Mouse (Mus musculus): ENCODE measurements around the gene Phactr4.

GRCm38 (mm10) chr4:132421556-132421922, 750 bp downstream of the Phactr4 start:
- TF ChIP-seq POLR2A (IDR thresholded peaks at IDR 0.05; ENCODE audit: control insufficient read depth, extremely low read depth, insufficient read depth, low read length, poor library complexity) = no peak
- TF ChIP-seq CTCF (IDR thresholded peaks at IDR 0.05; ENCODE audit: borderline replicate concordance, control insufficient read depth, extremely low read depth, insufficient read depth, low read length, poor library complexity) = no peak

All from thymus, adult 2 months (tissue).